Mouse (Mus musculus): ENCODE measurements around the gene Plin3. TPM values are rescaled to one million over a fixed set of nuclear protein-coding genes. Genes with fewer than 3 reads are reported as not detected.

Gene Plin3
- total and polyA plus RNA-seq, 3 experiments, result 66.2 to 221 (median 160) TPM

DNA sequence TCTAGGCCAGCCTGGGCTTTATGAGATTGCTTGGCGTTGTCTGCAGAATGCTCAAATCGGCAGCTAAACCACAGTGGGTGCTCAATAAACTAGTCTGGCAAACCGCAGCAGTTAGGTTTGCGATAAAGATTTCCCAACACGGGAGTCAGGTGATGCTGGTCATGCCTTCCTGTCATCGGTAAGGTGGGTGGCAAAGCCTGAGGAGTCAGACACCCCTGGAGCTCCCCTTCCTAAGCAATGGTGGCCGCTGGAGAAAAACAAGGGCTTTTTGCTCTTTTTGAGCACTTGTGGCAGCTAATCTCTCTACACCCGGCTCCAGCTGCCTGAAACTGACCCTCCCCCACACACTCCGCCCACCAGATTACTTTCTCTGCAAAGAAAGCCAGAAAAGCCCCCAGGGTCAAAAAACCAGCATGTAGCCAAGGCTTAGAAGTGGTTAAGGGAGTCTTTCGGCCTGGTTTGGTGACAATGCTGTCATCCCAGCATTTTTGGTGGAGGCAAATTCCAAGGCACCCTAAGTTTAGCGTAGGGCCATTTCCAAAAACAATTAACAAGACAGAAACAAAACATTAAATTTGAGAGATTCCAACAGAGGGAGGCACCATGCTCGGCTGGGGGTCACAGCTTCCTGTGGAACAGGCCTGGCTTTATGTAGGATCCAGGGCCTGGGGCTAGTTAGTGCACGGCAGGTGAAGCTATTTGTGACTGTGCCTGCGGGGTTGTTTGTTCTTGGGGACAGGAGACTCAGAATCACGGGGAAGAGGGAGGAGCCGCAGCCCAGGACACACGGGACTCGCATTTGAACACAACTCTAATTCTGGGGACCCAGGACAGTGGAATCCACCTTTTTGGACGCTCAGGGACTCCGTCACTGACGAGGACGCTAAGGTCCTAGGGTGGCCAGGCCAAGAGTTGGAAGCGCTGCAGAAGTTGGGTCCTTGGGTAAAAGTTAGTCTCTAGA lies 3.0 kb downstream of the Plin3 start:
- intact Hi-C loops (cut with DNase I), result loop anchor here (2.0 kb wide), 2 partner anchors 15 to 29 kb away; no protein-coding TSS in a partner anchor
- peak overlapping the region; percentile 67 for H3K9ac ChIP-seq (ENCODE audit: low read depth, low read length)
- no peaks in the 10 kb centered on the region for H3K27me3 ChIP-seq (ENCODE audit: control insufficient read depth, insufficient read depth, low read length)
- no peaks in the 10 kb centered on the region for H3K79me2 ChIP-seq (replicated peaks; ENCODE audit: control insufficient read depth, insufficient read depth, low read length)
- TF ChIP-seq CTCF (IDR thresholded peaks at IDR 0.05) (no peak), POLR2A (IDR thresholded peaks at IDR 0.05; ENCODE audit: insufficient read depth, low read depth, low read length) (peak; percentile 40; the same call in 1 of the 2 replicates), EP300 (IDR thresholded peaks at IDR 0.05; ENCODE audit: insufficient read depth, low read depth, low read length) (0 out of 2 replicates have a peak, but pooled peaks have one; percentile 23)
- H3K36me3 ChIP-seq (ENCODE audit: control insufficient read depth, insufficient read depth, low read length), result no peaks in the 10 kb centered on the region
- 3% methylated on average over 23 of the region's 23 CpGs for WGBS
- H3K4me1 ChIP-seq (ENCODE audit: control insufficient read depth, insufficient read depth, low read length), result peaks cover 6% of the 10 kb centered on the region
- peak overlapping the region; percentile 90 for H3K27ac ChIP-seq
- H3K4me3 ChIP-seq, result peak overlapping the region; percentile 59
- DNase-seq, result peak; percentile 66 to 67

GRCm38 (mm10) chr17:56288866-56289265 lies 3.8 kb downstream of the Plin3 start:
- no peaks in the 10 kb centered on the region for H3K27me3 ChIP-seq (ENCODE audit: control insufficient read depth, insufficient read depth, low read length)
- no peak for DNase-seq
- peak overlapping the region; percentile 67; the same call in 1 of the 2 replicates for H3K9ac ChIP-seq (ENCODE audit: low read depth, low read length)
- H3K27ac ChIP-seq, result peak overlapping the region; percentile 90
- H3K79me2 ChIP-seq (replicated peaks; ENCODE audit: control insufficient read depth, insufficient read depth, low read length), result no peaks in the 10 kb centered on the region
- H3K4me1 ChIP-seq (ENCODE audit: control insufficient read depth, insufficient read depth, low read length), result peaks cover 6% of the 10 kb centered on the region
- TF ChIP-seq CTCF (IDR thresholded peaks at IDR 0.05) (no peak), POLR2A (IDR thresholded peaks at IDR 0.05; ENCODE audit: insufficient read depth, low read depth, low read length) (no peak), EP300 (IDR thresholded peaks at IDR 0.05; ENCODE audit: insufficient read depth, low read depth, low read length) (no peak)
- peak overlapping the region; percentile 59 for H3K4me3 ChIP-seq
- intact Hi-C loops (cut with DNase I), result loop anchor here (1.0 to 2.0 kb wide), 2 partner anchors 11 to 28 kb away; no protein-coding TSS in a partner anchor
- no peaks in the 10 kb centered on the region for H3K36me3 ChIP-seq (ENCODE audit: control insufficient read depth, insufficient read depth, low read length)
- WGBS, result 28% methylated on average over 3 of the region's 3 CpGs

DNA sequence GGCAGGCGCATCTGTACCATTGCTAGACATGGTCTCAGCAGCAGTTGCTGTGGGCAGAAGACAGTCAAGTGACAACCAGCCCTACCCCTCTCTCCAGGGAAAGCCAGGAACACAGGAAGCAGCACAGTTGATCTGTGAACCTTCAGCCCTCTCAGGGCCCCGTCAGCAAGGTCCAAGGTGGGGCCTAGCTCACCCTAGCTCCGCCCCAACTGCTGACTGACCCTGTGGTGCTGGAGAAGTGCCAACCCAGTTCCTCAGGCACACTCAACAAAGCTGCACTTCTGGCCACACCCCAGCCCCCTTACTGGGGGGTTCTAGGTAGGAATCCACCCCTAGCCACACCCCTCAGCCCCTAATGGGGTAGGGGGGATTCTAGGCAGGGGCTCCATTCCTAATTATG lies 4.8 kb downstream of the Plin3 start:
- 55% methylated on average over 3 of the region's 3 CpGs for WGBS
- intact Hi-C loops (cut with DNase I), result loop anchor here (1.0 to 2.0 kb wide), 2 partner anchors 10 to 27 kb away; no protein-coding TSS in a partner anchor
- Histone ChIP-seq H3K27me3 (ENCODE audit: control insufficient read depth, insufficient read depth, low read length) (no peaks in the 10 kb centered on the region), H3K79me2 (replicated peaks; ENCODE audit: control insufficient read depth, insufficient read depth, low read length) (no peaks in the 10 kb centered on the region), H3K27ac (peak overlapping the region; percentile 90), H3K36me3 (ENCODE audit: control insufficient read depth, insufficient read depth, low read length) (no peaks in the 10 kb centered on the region), H3K4me3 (no peak overlapping the region), H3K4me1 (ENCODE audit: control insufficient read depth, insufficient read depth, low read length) (peaks cover 6% of the 10 kb centered on the region), H3K9ac (ENCODE audit: low read depth, low read length) (peak overlapping the region; percentile 25; the same call in 1 of the 2 replicates)
- no peak for TF ChIP-seq CTCF (IDR thresholded peaks at IDR 0.05)
- no peak for TF ChIP-seq EP300 (IDR thresholded peaks at IDR 0.05; ENCODE audit: insufficient read depth, low read depth, low read length)
- TF ChIP-seq POLR2A (IDR thresholded peaks at IDR 0.05; ENCODE audit: insufficient read depth, low read depth, low read length), result no peak
- peak in 1 of 2 experiments; percentile 54 for DNase-seq

- DNase-seq, result peak in 1 of 2 experiments; percentile 18
- H3K36me3 ChIP-seq (ENCODE audit: control insufficient read depth, insufficient read depth, low read length), result no peaks in the 10 kb centered on the region
- H3K27ac ChIP-seq, result no peak overlapping the region
- 87% methylated on average over 11 of the region's 11 CpGs for WGBS
- H3K79me2 ChIP-seq (replicated peaks; ENCODE audit: control insufficient read depth, insufficient read depth, low read length), result no peaks in the 10 kb centered on the region
- no peak overlapping the region for H3K9ac ChIP-seq (ENCODE audit: low read depth, low read length)
- intact Hi-C loops (cut with DNase I), result no loop called here
- TF ChIP-seq EP300 (IDR thresholded peaks at IDR 0.05; ENCODE audit: insufficient read depth, low read depth, low read length) (no peak), CTCF (IDR thresholded peaks at IDR 0.05) (no peak), POLR2A (IDR thresholded peaks at IDR 0.05; ENCODE audit: insufficient read depth, low read depth, low read length) (no peak)
- peaks cover 4% of the 10 kb centered on the region for H3K4me1 ChIP-seq (ENCODE audit: control insufficient read depth, insufficient read depth, low read length)
- no peak overlapping the region for H3K4me3 ChIP-seq
- H3K27me3 ChIP-seq (ENCODE audit: control insufficient read depth, insufficient read depth, low read length), result no peaks in the 10 kb centered on the region
These were observed 6.7 kb downstream of the Plin3 start for GRCm38 (mm10) chr17:56285995-56286394.

GRCm38 (mm10) chr17:56283316-56283715 lies 9.4 kb downstream of the Plin3 start:
- Histone ChIP-seq H3K9ac (ENCODE audit: low read depth, low read length) (no peak overlapping the region), H3K36me3 (ENCODE audit: control insufficient read depth, insufficient read depth, low read length) (no peaks in the 10 kb centered on the region), H3K4me1 (ENCODE audit: control insufficient read depth, insufficient read depth, low read length) (peaks cover 3% of the 10 kb centered on the region), H3K27ac (no peak overlapping the region), H3K4me3 (no peak overlapping the region), H3K27me3 (ENCODE audit: control insufficient read depth, insufficient read depth, low read length) (no peaks in the 10 kb centered on the region), H3K79me2 (replicated peaks; ENCODE audit: control insufficient read depth, insufficient read depth, low read length) (no peaks in the 10 kb centered on the region)
- DNase-seq, result no peak
- TF ChIP-seq CTCF (IDR thresholded peaks at IDR 0.05) (no peak), POLR2A (IDR thresholded peaks at IDR 0.05; ENCODE audit: insufficient read depth, low read depth, low read length) (no peak), EP300 (IDR thresholded peaks at IDR 0.05; ENCODE audit: insufficient read depth, low read depth, low read length) (no peak)
- intact Hi-C loops (cut with DNase I), result no loop called here
- 88% methylated on average over 8 of the region's 8 CpGs for WGBS

All from heart, adult 2 months (tissue).